Mouse (Mus musculus) brain, embryonic 14.5 days (tissue): ENCODE results near the gene Pnpla2.

Experiments used
- CTCF ChIP-seq: fragments of 200-500 bp; IDR thresholded peaks from 2 replicates; pipeline ENCODE4 v1.5.1; 2012; ENCODE audit warnings: inconsistent platforms, mild to moderate bottlenecking, moderate library complexity, borderline replicate concordance; ENCODE audit not compliant: insufficient read depth, insufficient read length; ENCODE audit errors: extremely low read depth
- POLR2A ChIP-seq: fragments of 200-500 bp; IDR thresholded peaks from 2 replicates; pipeline ENCODE4 v1.6.1; 2012; ENCODE audit warnings: mild to moderate bottlenecking, inconsistent platforms, borderline replicate concordance; ENCODE audit not compliant: poor library complexity, insufficient read depth, insufficient read length, severe bottlenecking; ENCODE audit errors: extremely low read depth

DNA sequence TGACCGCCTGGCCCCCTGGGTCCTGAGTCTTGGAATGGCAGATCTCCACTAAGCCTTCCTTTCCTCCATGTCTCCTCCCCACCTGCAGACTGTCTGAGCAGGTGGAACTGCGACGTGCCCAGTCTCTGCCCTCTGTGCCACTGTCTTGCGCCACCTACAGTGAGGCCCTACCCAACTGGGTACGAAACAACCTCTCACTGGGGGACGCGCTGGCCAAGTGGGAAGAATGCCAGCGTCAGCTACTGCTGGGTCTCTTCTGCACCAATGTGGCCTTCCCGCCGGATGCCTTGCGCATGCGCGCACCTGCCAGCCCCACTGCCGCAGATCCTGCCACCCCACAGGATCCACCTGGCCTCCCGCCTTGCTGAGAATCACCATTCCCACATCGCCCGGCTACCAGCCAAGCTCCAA, 4.3 kb downstream of the Pnpla2 start:
- TF ChIP-seq CTCF, result no peak
- no peak for TF ChIP-seq POLR2A
